Mouse (Mus musculus) limb, embryonic 11.5 days (tissue): ENCODE data around the gene Syne2. TPM values are rescaled to one million over a fixed set of nuclear protein-coding genes. Genes with fewer than 3 reads are reported as not detected.
A peak's percentile ranks its signal among the peaks of the same experiment; 100 is the strongest.

Experiments used
- ATAC-seq: fragments of 200-750 bp; cut with Nextera tagmentation; 2 replicates; pipeline ENCODE4 v1.8.0; 2017; ENCODE audit warnings: low read depth; ENCODE audit not compliant: insufficient number of reproducible peaks, low FRiP score, low TSS enrichment
- DNase-seq: peaks from one replicate; pipeline ENCODE4 v3.0.0-alpha.2; 2015; ENCODE audit warnings: low spot score
- H3K27ac ChIP-seq: fragments of 300-500 bp; sonication (generic); replicated peaks from 2 replicates; pipeline ENCODE4 v1.5.1; 2014; ENCODE audit warnings: low read depth, mild to moderate bottlenecking, low read length
- H3K27me3 ChIP-seq: fragments of 300-500 bp; sonication (generic); 2 replicates; pipeline ENCODE4 v1.6.1; 2014; ENCODE audit warnings: mild to moderate bottlenecking, low read length, mixed read lengths; ENCODE audit not compliant: control insufficient read depth, insufficient read depth
- H3K36me3 ChIP-seq: fragments of 300-500 bp; sonication (generic); 2 replicates; pipeline ENCODE4 v1.6.1; 2014; ENCODE audit warnings: mild to moderate bottlenecking, low read length, moderate library complexity, mixed read lengths; ENCODE audit not compliant: control insufficient read depth, insufficient read depth
- H3K4me1 ChIP-seq: fragments of 300-500 bp; sonication (generic); 2 replicates; pipeline ENCODE4 v1.6.1; 2014; ENCODE audit warnings: low read length, mixed read lengths; ENCODE audit not compliant: control insufficient read depth, insufficient read depth
- H3K4me2 ChIP-seq: fragments of 300-500 bp; sonication (generic); 2 replicates; pipeline ENCODE4 v1.6.1; 2014; ENCODE audit warnings: low read depth, mild to moderate bottlenecking, moderate library complexity; ENCODE audit not compliant: severe bottlenecking
- H3K4me3 ChIP-seq: fragments of 300-500 bp; sonication (generic); 2 replicates; pipeline ENCODE4 v1.5.1; 2014; ENCODE audit warnings: low read depth, low read length
- H3K9ac ChIP-seq: fragments of 300-500 bp; sonication (generic); 2 replicates; pipeline ENCODE4 v1.6.1; 2014; ENCODE audit warnings: mild to moderate bottlenecking, low read length
- H3K9me3 ChIP-seq: fragments of 300-500 bp; sonication (generic); 2 replicates; pipeline ENCODE4 v1.6.1; 2016; ENCODE audit warnings: low read length; ENCODE audit not compliant: control insufficient read depth
- WGBS: fragments of 180-500 bp; shearing (Covaris S2); extraction: QIAGEN DNeasy Blood & Tissue Kit; methylation state at CpG from one replicate; pipeline ENCODE4 v1.1.7; 2014; 5-methylcytosine and 5-hydroxymethylcytosine counted together
- polyA plus RNA-seq: library from polyadenylated mRNA; unstranded; fragments of >200 nt; fragmentation: Nextera tagmentation; extraction: Ambion mirVana; gene quantifications from 2 replicates; pipeline ENCODE4 v1.2.1, GENCODE M21; 2014

Syne2 gene
- polyA plus RNA-seq, 1 experiment from 2014 or later = 96.6 TPM

DNA sequence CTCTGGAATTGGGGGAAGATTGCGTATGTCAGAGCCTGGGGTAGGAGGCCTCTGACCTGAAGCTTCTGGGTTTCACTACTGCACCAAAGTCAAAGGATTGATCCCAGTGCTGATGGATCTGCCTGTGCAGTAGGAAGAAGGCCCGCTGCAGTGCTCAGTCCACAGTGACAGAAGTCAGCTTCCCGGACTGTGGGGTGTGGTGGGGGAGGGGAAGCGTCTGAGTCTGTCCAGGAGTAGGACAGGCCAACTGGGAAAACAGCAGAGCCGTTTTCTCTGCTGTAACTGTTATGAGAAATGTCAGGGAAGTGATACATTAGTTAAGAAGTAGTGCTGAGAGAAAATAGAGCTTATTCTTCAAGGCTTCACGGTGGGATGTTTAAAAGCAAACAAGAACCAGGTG lies 4.2 kb downstream of the Syne2 start:
- Histone ChIP-seq H3K36me3 (no peaks in the 10 kb centered on the region), H3K4me1 (peaks cover 21% of the 10 kb centered on the region), H3K9me3 (no peaks in the 10 kb centered on the region), H3K9ac (no peak overlapping the region), H3K27me3 (no peaks in the 10 kb centered on the region), H3K27ac (0 out of 2 replicates have a peak overlapping the region, but pooled peaks have one; percentile 21), H3K4me2 (no peak overlapping the region), H3K4me3 (no peak overlapping the region)
- DNase-seq = peak; percentile 56
- ATAC-seq = no peak
- 23% methylated on average over 6 of the region's 6 CpGs for WGBS

DNA sequence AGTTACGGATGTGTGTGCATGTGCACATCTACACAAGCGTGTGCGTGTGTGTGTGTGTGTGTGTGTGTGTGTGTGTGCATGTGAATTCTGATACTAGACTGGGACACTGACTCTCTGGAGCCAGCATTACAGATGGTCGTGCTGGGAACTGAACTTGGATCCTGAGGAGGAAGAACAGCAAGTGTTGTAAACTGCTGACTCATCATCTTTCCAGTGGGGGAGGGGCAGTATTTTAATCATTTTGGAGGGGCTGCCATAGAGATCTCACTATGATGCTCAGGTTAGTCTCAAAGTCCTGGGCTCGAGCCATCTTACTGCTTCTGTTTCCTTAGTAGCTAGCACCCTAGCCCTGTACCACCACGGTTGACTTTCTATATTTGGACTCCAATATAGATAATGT lies 5.5 kb downstream of the Syne2 start:
- H3K27me3 ChIP-seq = no peaks in the 10 kb centered on the region
- 90% methylated on average over 6 of the region's 6 CpGs for WGBS

GRCm38 (mm10) chr12:75825458-75825857 lies 7.5 kb downstream of the Syne2 start:
- Histone ChIP-seq H3K4me2 (no peak overlapping the region), H3K4me3 (no peak overlapping the region), H3K27ac (no peak overlapping the region), H3K36me3 (no peaks in the 10 kb centered on the region), H3K9me3 (no peaks in the 10 kb centered on the region), H3K27me3 (no peaks in the 10 kb centered on the region), H3K4me1 (peaks cover 15% of the 10 kb centered on the region), H3K9ac (no peak overlapping the region)
- DNase-seq = no peak
- 89% methylated on average over 7 of the region's 7 CpGs for WGBS
- no peak for ATAC-seq

More for the DNA sequence above, 5.5 kb downstream of the Syne2 start:
- no peak for DNase-seq
- H3K36me3 ChIP-seq = no peaks in the 10 kb centered on the region
- H3K4me2 ChIP-seq = no peak overlapping the region
- no peak for ATAC-seq
- no peak overlapping the region for H3K27ac ChIP-seq
- H3K9ac ChIP-seq = no peak overlapping the region
- H3K4me3 ChIP-seq = no peak overlapping the region
- peaks cover 20% of the 10 kb centered on the region for H3K4me1 ChIP-seq
- H3K9me3 ChIP-seq = no peaks in the 10 kb centered on the region

DNA sequence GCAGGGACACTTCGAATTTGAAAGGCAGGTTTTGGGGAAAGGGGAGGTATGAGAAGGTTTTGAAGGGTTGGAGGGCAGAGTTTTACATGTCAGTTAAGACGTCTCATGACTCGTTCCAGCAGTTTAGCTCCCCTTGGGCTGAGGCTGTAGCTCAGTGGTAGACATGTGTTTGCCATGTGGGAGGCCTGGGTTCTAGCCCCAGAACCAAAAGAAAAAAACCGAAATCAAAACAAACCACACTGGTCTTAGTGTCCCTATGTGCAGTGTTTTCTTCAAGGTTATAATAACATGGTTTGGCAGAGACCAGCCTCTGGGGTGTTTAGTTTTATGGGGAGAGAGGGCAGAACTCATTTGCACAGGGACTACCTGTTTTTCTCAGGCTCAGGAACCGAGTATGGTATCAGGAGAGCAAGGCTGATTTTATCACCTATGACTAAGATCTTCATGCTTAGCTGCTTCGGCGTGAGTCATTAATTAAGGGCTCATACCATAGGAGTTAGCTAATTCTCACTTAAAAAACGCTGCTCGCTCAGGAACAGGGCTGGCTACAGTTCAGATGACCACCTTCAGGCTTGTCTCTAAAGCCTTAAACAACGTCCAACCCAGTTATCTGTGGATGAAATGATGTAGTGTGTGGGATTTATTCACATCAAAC lies 8.9 kb downstream of the Syne2 start:
- H3K4me3 ChIP-seq = no peak overlapping the region
- H3K4me1 ChIP-seq = peaks cover 9% of the 10 kb centered on the region
- WGBS = 40% methylated on average over 10 of the region's 10 CpGs
- no peak overlapping the region for H3K4me2 ChIP-seq
- DNase-seq (no peak), ATAC-seq (peak; percentile 50; the same call in 1 of the 2 replicates)
- no peak overlapping the region for H3K27ac ChIP-seq
- H3K9ac ChIP-seq = no peak overlapping the region
- no peaks in the 10 kb centered on the region for H3K9me3 ChIP-seq
- H3K36me3 ChIP-seq = no peaks in the 10 kb centered on the region
- H3K27me3 ChIP-seq = no peaks in the 10 kb centered on the region

DNA sequence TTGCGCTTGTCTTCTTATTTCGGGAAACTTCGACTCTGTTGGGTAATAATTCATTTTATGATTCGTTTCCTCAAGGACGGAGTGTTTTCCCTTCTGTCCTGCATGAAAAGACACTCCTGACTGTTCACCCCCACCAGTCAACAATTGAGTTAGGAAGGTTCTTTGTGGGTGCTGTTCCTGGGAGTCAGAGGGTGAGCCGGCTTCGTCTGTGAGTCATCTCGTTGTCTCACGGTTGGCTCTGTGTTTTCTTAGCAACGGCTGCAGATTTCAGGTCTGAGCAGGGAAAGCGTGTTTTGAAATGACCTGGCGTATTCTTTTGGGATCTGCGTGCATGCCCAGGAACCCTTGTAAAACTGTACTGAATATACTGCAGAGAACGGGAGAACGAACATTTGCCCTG lies 9.8 kb downstream of the Syne2 start:
- Histone ChIP-seq H3K27ac (no peak overlapping the region), H3K27me3 (no peaks in the 10 kb centered on the region)

GRCm38 (mm10) chr12:75829616-75830015 lies 11.7 kb downstream of the Syne2 start:
- ATAC-seq (no peak), DNase-seq (no peak)
- no peak overlapping the region for H3K4me3 ChIP-seq
- peaks cover 21% of the 10 kb centered on the region for H3K4me1 ChIP-seq
- H3K4me2 ChIP-seq = no peak overlapping the region
- H3K9me3 ChIP-seq = no peaks in the 10 kb centered on the region
- no peak overlapping the region for H3K9ac ChIP-seq
- no peak overlapping the region for H3K27ac ChIP-seq
- H3K36me3 ChIP-seq = no peaks in the 10 kb centered on the region
- no peaks in the 10 kb centered on the region for H3K27me3 ChIP-seq
- WGBS = 84% methylated on average over 5 of the region's 5 CpGs

More for the DNA sequence above, 9.8 kb downstream of the Syne2 start:
- H3K9ac ChIP-seq = no peak overlapping the region
- peaks cover 5% of the 10 kb centered on the region; the same call in 1 of the 2 replicates for H3K4me1 ChIP-seq
- H3K4me2 ChIP-seq = no peak overlapping the region
- DNase-seq (no peak), ATAC-seq (no peak)
- H3K36me3 ChIP-seq = no peaks in the 10 kb centered on the region
- no peak overlapping the region for H3K4me3 ChIP-seq
- 86% methylated on average over 15 of the region's 15 CpGs for WGBS
- H3K9me3 ChIP-seq = no peaks in the 10 kb centered on the region

DNA sequence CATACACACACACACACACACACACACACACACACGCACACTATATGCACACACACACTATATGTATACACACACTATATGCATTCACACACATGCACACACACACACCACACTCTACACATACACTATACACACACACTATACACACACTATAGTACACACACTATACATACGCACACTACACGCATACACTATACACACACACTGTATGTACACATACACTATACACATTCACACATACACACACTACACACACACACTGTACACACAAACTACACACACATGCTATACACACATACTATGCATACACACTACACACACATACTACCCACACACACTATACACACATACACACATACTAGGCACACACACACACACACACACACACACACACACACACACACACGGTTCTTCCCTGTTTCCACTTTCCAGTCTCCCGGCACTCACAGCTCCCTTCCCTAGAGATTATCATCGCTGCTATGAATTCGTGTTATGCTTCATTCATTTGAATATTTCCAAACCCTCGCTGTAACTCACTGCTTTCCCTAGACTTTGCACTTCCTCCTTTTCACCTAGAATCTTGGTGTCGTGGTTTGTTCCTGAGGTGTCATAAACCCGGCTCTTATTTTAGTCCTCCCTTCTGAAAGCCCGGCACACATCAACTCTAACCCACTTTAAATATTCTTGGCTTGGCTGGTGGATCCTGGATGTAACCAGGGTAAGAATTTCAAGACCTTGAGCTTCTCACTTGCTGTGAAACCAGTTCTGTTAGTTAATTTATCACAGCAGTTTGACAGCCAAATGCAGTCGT lies 15.4 kb downstream of the Syne2 start:
- no peak overlapping the region for H3K4me2 ChIP-seq
- peaks cover 26% of the 10 kb centered on the region for H3K4me1 ChIP-seq
- H3K9ac ChIP-seq = no peak overlapping the region
- H3K36me3 ChIP-seq = no peaks in the 10 kb centered on the region
- ATAC-seq = no peak
- H3K27me3 ChIP-seq = no peaks in the 10 kb centered on the region
- peak overlapping the region; percentile 33; the same call in 1 of the 2 replicates for H3K27ac ChIP-seq
- H3K9me3 ChIP-seq = no peaks in the 10 kb centered on the region
- DNase-seq = no peak
- WGBS = 57% methylated on average over 12 of the region's 12 CpGs
- H3K4me3 ChIP-seq = no peak overlapping the region

- peak; percentile 58 for DNase-seq
- WGBS = 19% methylated on average over 14 of the region's 14 CpGs
- H3K9me3 ChIP-seq = no peaks in the 10 kb centered on the region
- ATAC-seq = peak; percentile 48
- H3K27ac ChIP-seq = 0 out of 2 replicates have a peak overlapping the region, but pooled peaks have one; percentile 33
- no peak overlapping the region for H3K9ac ChIP-seq
- H3K27me3 ChIP-seq = no peaks in the 10 kb centered on the region
- no peak overlapping the region for H3K4me3 ChIP-seq
- H3K4me2 ChIP-seq = peak overlapping the region; percentile 17; the same call in 1 of the 2 replicates
- no peaks in the 10 kb centered on the region for H3K36me3 ChIP-seq
- peaks cover 26% of the 10 kb centered on the region for H3K4me1 ChIP-seq
These were observed 16.2 kb downstream of the Syne2 start for GRCm38 (mm10) chr12:75833960-75834729.
